Mouse (Mus musculus) lung, adult 2 months (tissue): Measurements from ENCODE around the gene Josd1.

Experiments used
- CTCF ChIP-seq: fragments of 200-500 bp; IDR thresholded peaks from 2 replicates; pipeline ENCODE4 v1.5.1; 2011; ENCODE audit warnings: mild to moderate bottlenecking, low read length, control low read depth; ENCODE audit not compliant: insufficient read depth
- POLR2A ChIP-seq: fragments of 200-500 bp; IDR thresholded peaks from 2 replicates; pipeline ENCODE4 v1.6.1; 2011; ENCODE audit warnings: low read depth, mild to moderate bottlenecking, control low read depth, low read length, borderline replicate concordance; ENCODE audit errors: extremely low read depth

GRCm38 (mm10) chr15:79677936-79678335 lies 9.8 kb downstream of the Josd1 start:
- TF ChIP-seq POLR2A (no peak), CTCF (no peak)
